Mouse (Mus musculus): ENCODE measurements around the gene Ceacam1.
"Not testable (repeated sequence)": the region's sequence is repeated elsewhere in the genome, so short reads cannot be mapped to it uniquely, and the experiment has no call there.

The Ceacam1 gene

DNA sequence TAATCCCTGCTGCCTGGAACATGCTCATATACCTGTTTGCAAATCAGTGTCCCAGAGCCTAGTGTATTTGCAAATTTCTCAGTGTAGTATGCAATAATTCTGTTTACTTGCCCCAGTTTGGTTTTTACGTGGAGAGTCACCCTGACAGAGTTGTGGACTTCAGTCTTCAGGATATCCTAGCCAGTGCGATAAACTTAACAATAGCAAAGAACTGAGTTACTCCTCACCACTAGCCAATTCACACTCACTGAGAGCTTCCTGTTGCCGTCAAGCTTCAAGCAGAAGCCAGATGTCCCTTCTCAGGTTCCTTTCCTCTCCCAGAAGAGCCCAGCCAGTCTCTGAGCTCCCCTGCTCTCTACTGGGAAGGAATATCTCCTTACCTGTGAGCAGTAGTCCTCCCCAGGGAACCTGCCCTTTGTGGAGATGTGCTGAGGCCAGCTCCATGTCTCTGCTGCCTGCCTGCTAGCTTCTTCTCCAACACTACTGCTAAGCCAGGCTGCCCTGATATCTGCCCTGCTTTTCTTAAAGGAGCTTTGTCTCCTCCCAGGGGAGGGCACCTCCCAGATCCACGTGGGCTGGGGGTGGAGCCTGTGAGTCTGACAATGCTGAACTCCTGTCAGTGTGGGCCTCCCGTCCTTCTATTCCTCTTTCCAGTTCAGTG lies at the start of gene Ceacam1:
Gene Ceacam1 (minus strand): TSS at position 513 of the 661 bp plus-strand sequence.
- DNase-seq = not testable (repeated sequence)

DNA sequence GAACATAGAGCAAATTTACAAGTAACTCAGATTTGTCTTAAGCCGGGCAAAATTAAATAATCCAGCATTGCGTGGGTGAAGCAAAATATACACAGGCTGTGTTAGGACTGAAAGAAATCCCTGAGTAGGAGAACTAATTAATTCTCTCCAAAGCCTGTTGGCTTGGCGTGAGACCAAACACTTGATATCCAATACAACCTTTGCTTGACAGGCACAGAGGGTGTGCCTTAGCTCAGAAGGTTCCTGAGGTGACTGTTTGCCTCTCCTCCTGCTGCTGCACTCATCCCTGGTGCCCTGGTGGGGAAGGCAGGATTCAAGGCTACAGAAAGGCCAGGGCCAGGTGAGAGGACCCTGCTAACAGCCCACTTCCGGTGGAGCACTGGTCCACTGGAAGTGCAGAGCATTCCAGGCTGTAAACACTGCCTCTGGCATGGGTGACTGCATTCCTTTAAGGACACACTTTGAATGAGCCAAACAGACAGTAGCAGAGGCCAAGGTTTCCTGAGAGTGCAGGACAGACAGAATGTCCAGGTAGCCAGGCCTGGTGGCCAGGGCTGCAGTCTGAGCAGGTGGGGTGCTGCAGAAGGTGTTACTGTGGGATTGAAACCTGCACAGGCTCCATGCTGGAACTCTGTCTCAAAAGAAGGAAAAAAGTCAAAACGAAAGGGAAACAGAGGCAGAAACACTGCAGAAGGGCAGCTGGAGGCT lies 38.8 kb upstream of the Ceacam1 start:
- DNase-seq = not testable (repeated sequence)

DNA sequence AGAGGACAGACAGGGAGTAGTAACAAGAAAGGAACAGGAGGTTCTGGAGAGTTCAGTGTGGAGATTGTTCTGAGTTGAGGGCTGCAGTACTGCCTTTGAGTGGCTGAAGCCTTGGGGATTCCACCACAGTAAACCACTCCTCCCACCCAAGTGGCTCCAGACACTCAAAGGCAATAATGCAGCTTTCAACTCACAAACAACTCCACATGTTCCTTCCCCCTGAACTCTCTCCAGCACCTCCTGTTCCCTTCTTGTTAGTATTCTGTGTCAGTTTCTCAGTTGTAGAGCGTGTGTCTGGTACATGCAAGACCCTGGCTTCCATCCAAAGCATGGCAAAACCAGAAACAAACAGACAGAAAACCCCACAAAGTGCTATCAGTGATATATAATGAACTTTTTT lies 38.3 kb upstream of the Ceacam1 start:
- not testable (repeated sequence) for DNase-seq

DNA sequence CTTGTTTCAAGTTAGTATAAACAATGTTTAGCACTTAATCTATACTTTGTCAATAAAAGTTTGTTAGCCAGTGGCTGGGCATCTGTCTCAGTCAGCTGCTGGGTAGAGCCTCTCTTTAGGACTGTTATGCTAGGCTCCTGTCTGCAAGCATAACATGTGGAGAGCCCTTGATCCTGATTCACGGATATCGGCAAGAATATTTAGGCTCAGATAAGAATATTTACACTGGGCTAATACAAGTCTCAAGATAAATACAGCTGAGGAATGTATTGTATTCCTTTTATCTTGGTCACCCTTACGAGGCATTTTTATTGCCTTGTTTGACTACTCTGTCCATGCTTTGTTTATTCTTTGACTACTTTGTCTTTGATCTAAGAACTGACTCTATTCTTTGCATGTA lies 32.5 kb upstream of the Ceacam1 start:
- DNase-seq = no peak

DNA sequence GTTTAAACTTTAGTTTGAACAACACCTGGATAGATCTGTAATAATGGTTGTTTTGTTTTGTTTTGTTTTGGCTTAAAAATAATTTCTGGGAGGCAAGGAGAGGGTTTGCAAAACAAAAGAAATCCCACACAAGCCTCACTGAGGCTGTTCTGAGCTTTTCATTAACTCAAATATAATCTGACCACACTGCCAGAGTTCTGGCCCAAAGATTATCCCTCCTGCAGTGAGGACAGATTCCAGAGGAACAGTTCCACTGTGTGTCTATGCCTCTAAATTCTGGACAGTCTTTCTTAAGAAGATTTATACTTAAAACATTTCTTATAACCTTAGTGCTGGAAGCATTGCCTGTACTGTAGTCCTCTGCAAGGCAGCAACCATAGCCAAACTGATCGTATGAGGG lies 17.2 kb upstream of the Ceacam1 start:
- no peak for DNase-seq

DNA sequence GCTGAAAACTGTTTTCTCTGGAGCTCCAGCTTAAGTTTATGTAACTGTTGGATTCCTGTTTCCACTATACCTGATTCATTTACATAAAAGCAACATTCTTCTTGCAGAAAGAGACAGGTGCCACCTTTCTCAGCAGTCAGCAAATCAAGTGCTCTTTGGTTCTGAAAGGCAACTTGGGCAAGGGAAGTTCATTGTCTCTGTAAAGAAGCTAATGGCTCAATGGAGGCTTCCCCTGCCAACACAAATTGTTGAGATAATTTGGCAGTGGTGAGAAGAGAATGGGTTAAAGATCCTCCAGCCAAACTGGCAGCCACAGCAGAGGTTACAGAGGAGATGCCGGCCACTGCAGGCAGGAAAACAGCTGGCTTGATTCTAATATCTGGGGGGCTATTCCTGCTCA lies 13.3 kb upstream of the Ceacam1 start:
- DNase-seq = not testable (repeated sequence)

DNA sequence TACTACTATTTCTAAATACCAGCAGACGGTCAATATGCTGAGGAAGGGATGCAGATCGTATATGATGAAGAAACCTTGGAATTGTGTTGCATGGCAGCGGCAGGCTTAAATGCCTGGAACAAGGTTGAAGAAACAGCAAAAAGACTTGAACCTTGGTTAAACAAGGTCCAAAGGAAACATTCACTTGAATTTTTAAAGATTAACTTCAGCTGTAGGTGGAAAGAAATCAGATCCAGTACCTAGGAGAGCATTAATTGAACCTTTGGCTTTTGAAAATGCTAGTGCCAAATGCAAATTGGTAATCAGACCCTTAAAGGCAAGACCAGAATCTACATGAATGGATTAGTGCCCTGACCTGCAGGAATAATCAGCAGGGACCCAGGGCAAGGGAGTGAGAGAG lies 12.0 kb upstream of the Ceacam1 start:
- DNase-seq = not testable (repeated sequence)

DNA sequence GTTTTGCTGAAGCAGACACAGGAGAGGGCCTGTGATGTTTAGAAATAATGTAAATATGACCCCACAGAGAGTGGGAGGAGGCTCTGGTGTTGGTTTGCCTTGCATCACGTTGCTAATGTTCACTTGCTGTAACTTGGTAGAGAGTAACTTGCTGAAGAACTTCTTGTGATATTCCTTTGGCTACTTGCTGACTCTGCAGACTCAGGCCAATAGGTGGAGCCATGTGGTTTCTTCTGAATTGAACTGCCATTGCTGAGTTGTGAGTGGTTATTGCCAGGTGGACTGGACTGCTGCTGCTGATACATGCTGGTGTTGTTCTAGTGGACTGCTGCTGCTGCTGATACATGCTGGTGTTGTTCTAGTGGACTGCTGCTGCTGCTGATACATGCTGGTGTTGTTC lies 8.8 kb upstream of the Ceacam1 start:
- DNase-seq = peak; percentile 17

DNA sequence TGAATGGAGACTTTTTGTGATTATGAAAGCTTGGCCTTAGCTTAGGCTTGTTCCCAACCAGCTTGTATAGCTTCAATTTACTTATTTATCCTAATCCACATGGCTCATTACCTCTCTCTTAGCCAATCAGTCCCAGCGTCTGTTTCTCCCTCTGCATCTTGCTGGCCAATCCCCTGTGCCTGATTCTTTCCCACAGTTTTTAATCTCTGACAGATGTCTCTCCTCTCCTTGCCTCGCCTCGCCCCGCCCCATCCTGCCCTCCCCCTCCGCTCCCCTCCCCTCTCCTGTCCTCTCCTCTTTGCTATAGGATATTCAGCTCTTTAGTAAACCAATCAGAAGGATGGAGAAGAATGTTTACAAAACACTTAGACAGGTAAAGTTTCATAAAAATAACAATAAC lies 7.7 kb upstream of the Ceacam1 start:
- DNase-seq = no peak

DNA sequence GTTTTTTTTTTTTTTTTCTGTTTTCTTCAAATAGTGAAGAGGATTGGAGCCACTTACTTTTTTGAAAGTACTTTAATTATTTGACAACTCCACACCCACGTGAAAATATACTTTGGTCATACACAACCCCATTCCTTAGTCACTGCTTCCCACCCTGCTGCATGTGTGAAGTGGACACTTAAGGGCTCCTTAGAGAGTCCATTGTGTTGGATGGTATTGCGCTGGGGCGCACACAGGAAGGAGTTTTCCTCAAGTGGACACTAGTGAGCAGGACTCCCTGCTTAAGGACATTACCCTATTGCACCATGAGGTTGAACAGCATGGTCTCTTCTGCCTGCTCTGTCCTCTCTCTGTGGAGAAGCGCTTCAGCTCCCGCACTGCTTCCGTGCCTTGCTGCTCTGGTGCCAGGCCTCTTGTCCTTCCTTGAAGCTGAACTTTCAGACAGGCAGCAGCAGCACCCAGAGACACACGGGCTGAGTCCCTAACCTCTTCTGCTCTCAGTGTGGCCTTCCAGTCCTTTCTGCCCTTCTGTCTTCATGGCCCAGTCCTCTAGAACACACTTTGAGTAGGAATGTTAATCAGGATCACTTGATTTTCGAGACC lies 5.8 kb upstream of the Ceacam1 start:
- no peak for DNase-seq

DNA sequence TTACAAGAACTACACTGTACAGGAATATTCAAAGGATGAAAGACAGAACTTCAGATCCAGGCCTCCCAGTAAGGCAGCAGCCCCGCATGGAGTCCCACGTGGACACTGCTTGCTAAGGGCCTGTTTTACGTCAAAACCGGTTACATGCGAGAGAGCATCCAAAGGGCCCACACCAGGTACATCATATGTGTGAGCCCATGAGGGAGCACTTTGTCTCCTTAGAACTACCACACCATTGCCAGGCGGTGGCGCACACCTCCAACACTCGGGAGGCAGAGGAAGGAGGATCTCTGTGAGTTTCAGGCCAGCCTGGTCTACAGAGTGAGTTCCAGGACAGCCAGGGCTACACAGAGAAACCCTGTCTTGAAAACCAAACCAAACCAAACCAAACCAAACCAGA lies 3.4 kb upstream of the Ceacam1 start:
- not testable (repeated sequence) for DNase-seq

DNA sequence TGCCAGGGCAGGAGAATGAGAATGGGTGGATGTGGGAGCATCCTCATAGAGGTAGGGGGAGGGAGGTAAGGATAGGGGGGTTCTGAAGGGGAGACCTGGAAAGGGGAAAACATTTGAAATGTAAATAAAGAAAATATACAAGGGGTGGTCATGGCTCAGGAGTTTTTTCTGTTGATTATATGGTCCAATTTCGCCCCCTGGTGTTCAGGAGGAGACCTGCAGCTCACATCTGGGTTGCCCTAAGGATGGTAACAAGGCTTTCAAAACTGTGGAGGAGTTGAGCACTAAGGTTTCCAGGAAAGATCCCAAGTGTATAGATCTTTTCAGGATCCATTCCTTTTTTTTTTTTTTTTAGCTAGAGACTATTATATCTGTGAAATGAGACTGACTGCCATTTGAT lies 2.0 kb upstream of the Ceacam1 start:
- DNase-seq = no peak

DNA sequence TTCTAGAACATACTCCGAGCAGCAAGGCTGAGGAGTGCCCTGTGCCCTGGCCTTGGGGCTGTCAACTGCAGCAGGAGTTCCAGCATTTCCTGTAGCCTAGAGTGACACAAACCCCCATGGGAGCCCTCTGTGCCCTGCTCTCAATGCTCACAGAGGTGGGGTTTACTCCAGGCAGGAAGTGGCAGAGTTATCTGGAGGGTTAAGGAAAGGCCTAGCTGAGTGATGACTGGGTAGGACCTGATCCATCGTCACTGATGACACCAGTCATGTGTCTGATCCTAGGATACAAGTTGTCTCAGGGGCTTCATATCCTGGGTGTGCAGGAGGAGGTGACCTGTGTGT lies 320 bp upstream of the Ceacam1 start:
- DNase-seq = not testable (repeated sequence)

DNA sequence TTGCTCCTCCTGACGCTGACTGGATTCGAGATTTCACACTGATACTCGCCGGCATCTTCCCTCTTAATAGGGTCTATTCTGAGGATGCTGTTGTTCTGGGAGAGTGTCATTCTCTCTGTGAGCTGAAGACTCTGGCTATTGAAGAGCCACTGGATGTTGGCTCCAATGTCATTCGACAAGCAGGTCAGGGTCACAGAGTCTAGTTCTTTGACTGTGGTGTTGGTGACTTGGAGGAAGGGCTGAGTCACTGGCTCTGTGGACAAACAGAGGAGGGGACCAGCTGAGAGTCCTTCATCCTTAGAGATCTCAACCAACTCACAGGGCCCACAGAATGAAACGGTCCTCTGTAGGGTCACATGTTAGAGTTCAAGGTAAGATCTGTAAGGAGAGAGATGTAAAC lies 5.6 kb downstream of the Ceacam1 start:
- DNase-seq = not testable (repeated sequence)

DNA sequence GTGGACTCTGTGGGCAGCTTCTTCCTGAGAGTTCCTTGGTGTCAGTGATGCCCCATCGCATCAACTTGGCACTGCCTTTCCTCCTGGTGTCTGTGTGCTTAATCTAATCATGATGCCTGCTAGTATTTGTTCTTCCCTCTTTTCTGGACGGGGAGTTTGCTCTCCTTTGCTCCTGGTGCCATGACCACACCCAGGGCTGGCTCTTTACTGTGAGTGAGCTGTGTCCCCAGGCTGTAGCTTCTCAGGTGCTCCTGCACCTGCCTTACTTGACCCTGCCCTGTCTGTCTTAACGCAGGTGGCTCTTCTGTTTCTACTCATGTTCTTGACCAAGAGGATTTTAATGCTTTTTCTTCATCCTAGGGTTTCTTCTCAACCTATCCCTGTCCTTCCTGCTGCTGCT lies 11.8 kb downstream of the Ceacam1 start:
- DNase-seq = not testable (repeated sequence)

DNA sequence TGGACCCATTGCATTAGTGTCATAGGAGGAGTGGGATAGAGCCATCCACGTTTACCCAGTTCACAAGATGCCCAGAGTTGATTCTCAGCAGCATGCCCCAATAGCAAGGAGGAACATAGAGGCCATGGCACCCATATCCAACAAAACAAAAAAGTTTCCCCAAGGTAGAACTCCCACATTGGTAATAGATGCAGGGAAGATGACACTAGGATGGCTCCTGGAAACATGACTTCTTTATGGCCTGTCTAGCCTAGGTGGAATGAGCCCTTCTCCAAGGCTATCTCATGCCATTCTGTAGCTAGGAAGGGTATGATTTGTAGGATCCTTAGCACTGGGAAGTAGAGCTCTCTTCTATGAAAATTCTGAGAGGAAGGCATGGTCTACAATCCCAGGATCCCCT lies 12.4 kb downstream of the Ceacam1 start:
- DNase-seq = no peak

DNA sequence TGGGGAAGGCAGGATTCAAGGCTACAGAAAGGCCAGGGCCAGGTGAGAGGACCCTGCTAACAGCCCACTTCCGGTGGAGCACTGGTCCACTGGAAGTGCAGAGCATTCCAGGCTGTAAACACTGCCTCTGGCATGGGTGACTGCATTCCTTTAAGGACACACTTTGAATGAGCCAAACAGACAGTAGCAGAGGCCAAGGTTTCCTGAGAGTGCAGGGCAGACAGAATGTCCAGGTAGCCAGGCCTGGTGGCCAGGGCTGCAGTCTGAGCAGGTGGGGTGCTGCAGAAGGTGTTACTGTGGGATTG lies 15.4 kb downstream of the Ceacam1 start:
- DNase-seq = not testable (repeated sequence)

DNA sequence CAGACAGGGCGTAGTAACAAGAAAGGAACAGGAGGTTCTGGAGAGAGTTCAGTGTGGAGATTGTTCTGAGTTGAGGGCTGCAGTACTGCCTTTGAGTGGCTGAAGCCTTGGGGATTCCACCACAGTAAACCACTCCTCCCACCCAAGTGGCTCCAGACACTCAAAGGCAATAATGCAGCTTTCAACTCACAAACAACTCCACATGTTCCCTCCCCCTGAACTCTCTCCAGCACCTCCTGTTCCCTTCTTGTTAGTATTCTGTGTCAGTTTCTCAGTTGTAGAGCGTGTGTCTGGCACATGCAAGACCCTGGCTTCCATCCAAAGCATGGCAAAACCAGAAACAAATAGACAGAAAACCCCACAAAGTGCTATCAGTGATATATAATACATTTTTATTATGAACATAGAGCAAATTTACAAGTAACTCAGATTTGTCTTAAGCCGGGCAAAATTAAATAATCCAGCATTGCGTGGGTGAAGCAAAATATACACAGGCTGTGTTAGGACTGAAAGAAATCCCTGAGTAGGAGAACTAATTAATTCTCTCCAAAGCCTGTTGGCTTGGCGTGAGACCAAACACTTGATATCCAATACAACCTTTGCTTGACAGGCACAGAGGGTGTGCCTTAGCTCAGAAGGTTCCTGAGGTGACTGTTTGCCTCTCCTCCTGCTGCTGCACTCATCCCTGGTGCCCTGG lies 15.9 kb downstream of the Ceacam1 start:
- DNase-seq = peak; percentile 27

DNA sequence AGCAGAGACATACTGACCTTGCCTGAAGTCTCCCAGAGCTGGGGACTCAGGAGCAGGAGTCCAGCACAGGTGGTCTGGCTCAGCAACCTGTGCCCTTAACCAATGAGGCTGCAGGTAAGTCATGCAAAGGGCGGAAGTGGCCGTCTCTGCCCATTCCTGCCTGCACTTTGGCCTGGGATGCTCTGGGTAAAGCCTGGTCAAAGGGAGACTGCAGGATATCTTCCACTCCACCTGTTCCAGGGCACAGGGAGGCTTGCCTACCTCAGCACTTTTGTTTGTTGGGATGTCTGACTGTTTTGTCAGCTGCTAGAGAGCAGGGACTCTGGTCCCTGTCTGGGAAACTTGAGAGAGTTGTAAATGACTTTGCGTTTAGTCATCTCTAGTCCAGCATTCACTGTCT lies 25.3 kb downstream of the Ceacam1 start:
- DNase-seq = no peak

DNA sequence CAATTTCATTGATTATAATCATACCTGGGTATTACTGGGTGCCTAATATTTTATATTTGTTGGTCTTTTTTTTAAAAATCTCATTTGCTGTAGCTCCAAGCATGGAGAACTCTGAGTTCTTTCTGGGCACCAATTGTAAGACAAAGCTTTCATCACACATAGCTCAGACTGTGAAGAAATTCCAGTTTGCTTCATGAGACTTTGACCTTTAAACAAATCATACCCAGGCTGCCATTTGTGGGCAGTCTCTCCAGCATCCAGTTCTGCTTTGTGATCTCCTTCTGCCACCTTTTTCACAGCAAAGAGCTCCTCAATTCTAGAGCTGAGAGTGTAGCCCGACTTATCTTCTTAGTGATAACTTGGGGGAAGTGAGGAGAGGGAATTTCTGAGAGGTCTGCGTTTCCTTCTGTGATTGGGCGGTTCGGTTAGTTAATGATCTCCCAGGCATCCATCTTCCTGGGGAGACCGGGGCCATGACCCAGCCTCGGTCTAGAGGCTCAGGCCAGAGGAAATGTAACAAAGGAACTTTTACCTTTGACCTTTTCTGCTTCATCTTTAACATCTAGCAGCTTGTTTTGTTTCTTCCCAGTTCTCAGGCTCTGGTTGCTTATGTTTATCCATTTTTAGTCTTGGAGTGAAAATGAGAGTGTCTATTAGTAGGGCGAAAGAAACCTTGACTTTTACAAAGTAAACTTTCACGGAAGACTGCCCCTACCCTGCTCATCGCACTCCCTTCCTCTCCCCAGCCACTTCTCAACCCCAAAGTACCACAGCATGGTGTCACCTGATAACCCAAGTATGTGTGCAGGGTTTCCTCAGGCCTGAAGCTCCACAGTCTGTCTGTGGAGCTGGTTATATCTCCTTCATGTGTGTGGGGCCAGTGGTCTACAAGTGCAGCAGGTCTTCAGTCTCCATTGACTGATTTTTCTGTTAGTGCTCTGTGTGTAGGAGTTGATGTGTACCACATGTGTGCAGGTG lies 27.2 kb downstream of the Ceacam1 start:
- no peak for DNase-seq

DNA sequence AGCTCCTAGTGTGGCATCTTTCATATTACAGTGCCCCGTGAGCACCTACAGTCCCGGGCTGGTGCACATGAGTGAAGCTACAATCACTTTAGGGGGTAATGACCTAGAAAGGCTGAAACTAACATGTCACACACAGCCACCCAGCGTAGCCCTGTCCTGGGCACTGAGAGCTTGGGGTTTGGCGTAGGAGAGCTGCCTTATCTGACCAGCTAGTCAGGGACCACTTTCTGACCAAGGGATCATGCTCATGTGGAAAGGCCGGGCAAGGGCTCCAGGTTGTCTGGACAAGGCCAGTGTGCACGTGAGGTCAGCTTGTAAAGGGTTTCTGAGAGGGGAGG lies 36.6 kb downstream of the Ceacam1 start:
- no peak for DNase-seq

DNA sequence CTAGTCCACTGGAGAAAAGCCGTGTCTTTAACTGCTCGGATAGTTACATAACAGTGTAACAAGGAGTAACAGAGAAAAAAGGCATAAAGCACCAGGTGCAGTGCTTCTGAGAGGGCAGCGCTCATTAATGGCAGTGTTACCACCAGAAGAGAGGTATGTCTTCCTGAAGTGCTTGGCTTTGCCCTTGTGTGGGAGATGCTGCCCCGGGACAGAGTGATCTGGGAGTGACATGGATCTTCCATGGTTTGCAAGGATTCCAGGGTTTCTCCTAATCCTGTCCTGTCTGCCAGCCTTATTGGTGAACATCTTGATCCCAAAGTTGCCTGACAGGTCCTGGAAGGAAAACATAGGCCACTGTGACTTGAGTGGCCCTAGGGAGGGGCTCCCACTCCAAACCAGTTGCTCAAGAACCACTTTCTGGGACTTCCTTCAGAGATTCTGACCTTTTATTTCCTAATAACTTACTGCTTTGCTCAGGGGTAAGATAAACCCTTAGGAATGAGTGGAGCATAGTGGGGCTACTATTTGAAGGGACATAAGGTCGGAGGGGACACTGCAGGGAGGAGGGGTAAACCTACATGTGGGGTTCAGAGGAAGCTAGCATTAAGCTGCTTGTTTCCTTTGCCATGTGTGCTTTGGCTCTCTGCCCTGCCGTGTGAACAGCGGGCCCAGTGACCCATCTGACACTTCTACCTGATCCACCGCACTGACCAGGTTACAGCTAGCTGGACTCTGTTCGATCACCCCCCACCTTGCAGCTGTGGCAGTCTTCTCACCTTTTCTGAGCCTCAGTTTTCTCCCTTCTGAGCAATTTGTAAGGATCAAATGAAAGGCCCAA lies 37.2 kb downstream of the Ceacam1 start:
- DNase-seq = no peak
